Mouse (Mus musculus): Measurements from ENCODE around the gene Mybpc3.

- TF ChIP-seq CTCF (conservative IDR thresholded peaks at IDR 0.05; ENCODE audit: insufficient read depth, insufficient read length, low read depth, low read length), result no peak
- no peak for TF ChIP-seq POLR2A (IDR thresholded peaks at IDR 0.05; ENCODE audit: low read depth, low read length)
Observed at GRCm38 (mm10) chr2:91069306-91070000, 48.5 kb upstream of the Mybpc3 start.

All from kidney, adult 2 months (tissue).